In the genomic region with DNA sequence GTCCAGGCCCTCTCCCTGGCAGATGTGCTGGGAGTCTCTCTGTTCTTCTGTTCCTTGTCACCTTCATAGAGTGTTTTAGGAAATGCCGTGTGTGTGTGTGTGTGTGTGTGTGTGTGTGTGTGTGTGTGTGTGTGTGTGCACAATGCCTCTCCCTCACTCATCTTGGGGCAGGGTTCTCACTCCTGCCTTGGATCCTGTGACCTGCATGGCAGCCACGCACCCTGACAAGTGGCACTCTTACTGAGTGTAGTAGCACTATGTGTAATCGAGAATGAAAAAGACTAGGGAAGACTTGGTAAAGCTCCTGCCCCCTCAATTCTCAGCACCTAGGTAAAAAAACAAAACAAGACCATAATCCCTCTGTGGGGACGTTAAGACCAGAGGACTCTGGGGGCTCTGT, we compare ENCODE assay signal across 10 mouse cellular contexts. TPM values are rescaled to one million over a fixed set of nuclear protein-coding genes. Genes with fewer than 3 reads are reported as not detected.
A peak's percentile ranks its signal among the peaks of the same experiment; 100 is the strongest.
DNase-seq lines count a peak whose midpoint lies in the region; ATAC-seq and TF ChIP-seq lines count a peak whose summit lies in the region.
"Had no signal": no experiment of that assay in that cellular context is flagged by ENCODE, and none has a peak within 500 bp of the region (broad histone marks: within the 10 kb centered on the region; RNA-seq: fewer than 3 reads in every experiment).

No protein-coding gene starts in this region.

- H3K9ac ChIP-seq in kidney, embryonic 16.5 days (replicated peaks; ENCODE audit: low read length): no peak overlapping the region
- H3K9ac ChIP-seq in embryonic facial prominence, embryonic 15.5 days: no peak overlapping the region
- 0 out of 2 replicates have a peak overlapping the region, but pooled peaks have one; percentile 21 for H3K9ac ChIP-seq in hindbrain, postnatal 0 days (replicated peaks; ENCODE audit: low read length)
- H3K9ac ChIP-seq in neural tube, embryonic 14.5 days (replicated peaks; ENCODE audit: low read depth, low read length): no peak overlapping the region
- H3K9ac ChIP-seq: liver, embryonic 14.5 days had no signal

- no peak for TF ChIP-seq CTCF in hindbrain, postnatal 0 days (IDR thresholded peaks at IDR 0.05; ENCODE audit: low read depth)

- 64% methylated on average over 4 of the region's 4 CpGs for WGBS in kidney, embryonic 16.5 days
- 61% methylated on average over 4 of the region's 4 CpGs for WGBS in embryonic facial prominence, embryonic 15.5 days
- 56% methylated on average over 4 of the region's 4 CpGs for WGBS in hindbrain, postnatal 0 days
- whole genome bisulfite sequencing in neural tube, embryonic 14.5 days: 63% methylated on average over 4 of the region's 4 CpGs

- no peak overlapping the region for H3K4me2 ChIP-seq in kidney, embryonic 16.5 days (replicated peaks; ENCODE audit: low read depth, low read length)
- no peak overlapping the region for H3K4me2 ChIP-seq in embryonic facial prominence, embryonic 15.5 days (replicated peaks)
- no peak overlapping the region for H3K4me2 ChIP-seq in hindbrain, postnatal 0 days (ENCODE audit: low read depth, low read length)
- H3K4me2 ChIP-seq in neural tube, embryonic 14.5 days (ENCODE audit: low read depth, low read length): no peak overlapping the region

- no peak overlapping the region for H3K4me3 ChIP-seq in kidney, embryonic 16.5 days (ENCODE audit: low read length)
- no peak overlapping the region for H3K4me3 ChIP-seq in embryonic facial prominence, embryonic 15.5 days (replicated peaks)
- H3K4me3 ChIP-seq in hindbrain, postnatal 0 days (ENCODE audit: low read length): no peak overlapping the region
- H3K4me3 ChIP-seq in neural tube, embryonic 14.5 days (ENCODE audit: low read depth, low read length): no peak overlapping the region

- no peak for ATAC-seq in kidney, embryonic 16.5 days (ENCODE audit: low FRiP score, low TSS enrichment)
- ATAC-seq in embryonic facial prominence, embryonic 15.5 days (ENCODE audit: insufficient number of reproducible peaks, low FRiP score, low TSS enrichment, low read depth): no peak
- ATAC-seq in hindbrain, postnatal 0 days: no peak
- ATAC-seq in neural tube, embryonic 14.5 days (ENCODE audit: low read depth): no peak

- peaks cover 65% of the 10 kb centered on the region for H3K4me1 ChIP-seq in kidney, embryonic 16.5 days (ENCODE audit: insufficient read depth, low read length)
- H3K4me1 ChIP-seq in embryonic facial prominence, embryonic 15.5 days: peaks cover 44% of the 10 kb centered on the region
- peaks cover 9% of the 10 kb centered on the region for H3K4me1 ChIP-seq in hindbrain, postnatal 0 days (ENCODE audit: insufficient read depth, low read length)
- peaks cover 5% of the 10 kb centered on the region; the same call in 1 of the 2 replicates for H3K4me1 ChIP-seq in neural tube, embryonic 14.5 days (ENCODE audit: control insufficient read depth, insufficient read depth, low read length)

- DNase-seq in kidney, adult 9 months: no peak
- no peak for DNase-seq in hindbrain, postnatal 0 days (ENCODE audit: low spot score)
- DNase-seq in adrenal gland, adult 8-10 months: no peak
- no peak for DNase-seq in left cerebral cortex, postnatal 25 days (ENCODE audit: low spot score in 2 of 2)
- no peak for DNase-seq in heart, postnatal 10 days

- H3K27ac ChIP-seq in kidney, embryonic 16.5 days (ENCODE audit: low read length): peak overlapping the region; percentile 46; the same call in 1 of the 2 replicates
- H3K27ac ChIP-seq in embryonic facial prominence, embryonic 15.5 days (replicated peaks): peak overlapping the region; percentile 66
- H3K27ac ChIP-seq in hindbrain, postnatal 0 days: peak overlapping the region; percentile 79
- H3K27ac ChIP-seq in neural tube, embryonic 14.5 days (ENCODE audit: low read depth, low read length): peak overlapping the region; percentile 39; the same call in 1 of the 2 replicates
- H3K27ac ChIP-seq: liver, embryonic 14.5 days had no signal

- no peaks in the 10 kb centered on the region for H3K9me3 ChIP-seq in kidney, embryonic 16.5 days (ENCODE audit: low read length)
- no peaks in the 10 kb centered on the region for H3K9me3 ChIP-seq in embryonic facial prominence, embryonic 15.5 days (replicated peaks)
- no peaks in the 10 kb centered on the region for H3K9me3 ChIP-seq in hindbrain, postnatal 0 days (ENCODE audit: low read length)
- H3K9me3 ChIP-seq in neural tube, embryonic 14.5 days (ENCODE audit: control insufficient read depth, low read length): no peaks in the 10 kb centered on the region

- intact Hi-C loops in left cerebral cortex, postnatal 25 days (cut with DNase I): no loop called here
- intact Hi-C loops in heart, postnatal 10 days (cut with DNase I): no loop called here

- H3K27me3 ChIP-seq in kidney, embryonic 16.5 days (ENCODE audit: insufficient read depth, low read length): no peaks in the 10 kb centered on the region
- no peaks in the 10 kb centered on the region for H3K27me3 ChIP-seq in embryonic facial prominence, embryonic 15.5 days
- no peaks in the 10 kb centered on the region for H3K27me3 ChIP-seq in hindbrain, postnatal 0 days (ENCODE audit: insufficient read depth, low read length)
- no peaks in the 10 kb centered on the region for H3K27me3 ChIP-seq in neural tube, embryonic 14.5 days (ENCODE audit: control insufficient read depth, insufficient read depth, low read length)

- H3K36me3 ChIP-seq in kidney, embryonic 16.5 days (ENCODE audit: insufficient read depth, low read length): peaks cover 34% of the 10 kb centered on the region
- H3K36me3 ChIP-seq in embryonic facial prominence, embryonic 15.5 days: peaks cover 49% of the 10 kb centered on the region
- peaks cover 14% of the 10 kb centered on the region; the same call in 1 of the 2 replicates for H3K36me3 ChIP-seq in hindbrain, postnatal 0 days (ENCODE audit: insufficient read depth, low read length)
- peaks cover 23% of the 10 kb centered on the region for H3K36me3 ChIP-seq in neural tube, embryonic 14.5 days (ENCODE audit: control insufficient read depth, insufficient read depth, low read length)

RNA-seq across cellular contexts. Expression of gene Lasp1, which starts 20.3 kb away (rescaled TPM):
- 133 TPM in 2 replicates for polyA plus RNA-seq in kidney, embryonic 16.5 days (2015; fragmentation: Nextera tagmentation; extraction: Ambion mirVana)
- 117 and 121 TPM in 2 replicates for polyA plus RNA-seq in embryonic facial prominence, embryonic 15.5 days (2015; fragmentation: Nextera tagmentation; extraction: Ambion mirVana)
- 177 and 187 TPM in 2 replicates for total RNA-seq in hindbrain, postnatal 0 days (2014; rRNA removed)
- 121 and 137 TPM in 2 replicates for polyA plus RNA-seq in hindbrain, postnatal 0 days (2015; fragmentation: Nextera tagmentation; extraction: Ambion mirVana)
- polyA plus RNA-seq in neural tube, embryonic 14.5 days (2014; fragmentation: Nextera tagmentation; extraction: Ambion mirVana): 82.9 and 99.8 TPM in 2 replicates
- 100 to 1,000 TPM; 131 to 177 (median 143) TPM for total RNA-seq in adrenal gland, adult 8-10 months (2022)
- total RNA-seq in left cerebral cortex, postnatal 25 days (2021): 100 to 1,000 TPM; 192 to 202 TPM
- 10 to 100 TPM; 74.9 to 76.4 TPM for total RNA-seq in heart, postnatal 10 days (2021)

RNA-seq across cellular contexts. Expression of gene B230217C12Rik, which starts 21.5 kb away (rescaled TPM):
- polyA plus RNA-seq in kidney, embryonic 16.5 days (2015; fragmentation: Nextera tagmentation; extraction: Ambion mirVana): 4.3 and 6.7 TPM in 2 replicates
- 6.8 and 7.4 TPM in 2 replicates for polyA plus RNA-seq in embryonic facial prominence, embryonic 15.5 days (2015; fragmentation: Nextera tagmentation; extraction: Ambion mirVana)
- total RNA-seq in hindbrain, postnatal 0 days (2014; rRNA removed): 29.4 and 30.0 TPM in 2 replicates
- polyA plus RNA-seq in hindbrain, postnatal 0 days (2015; fragmentation: Nextera tagmentation; extraction: Ambion mirVana): 31.6 and 32.3 TPM in 2 replicates
- 39.8 and 53.5 TPM in 2 replicates for polyA plus RNA-seq in neural tube, embryonic 14.5 days (2014; fragmentation: Nextera tagmentation; extraction: Ambion mirVana)
- total RNA-seq in adrenal gland, adult 8-10 months (2022): 1 to 10 TPM; 3.7 to 7.2 (median 6.2) TPM
- total RNA-seq in left cerebral cortex, postnatal 25 days (2021): 10 to 100 TPM; 75.4 to 75.9 TPM
- 1 to 10 TPM in 1 of 2 experiments, under 1 TPM in 1; 0.84 to 1.0 TPM for total RNA-seq in heart, postnatal 10 days (2021)
- total RNA-seq: MEL had no signal

RNA-seq across cellular contexts. Expression of gene Rpl23, which starts 36.9 kb away (rescaled TPM):
- polyA plus RNA-seq in kidney, embryonic 16.5 days (2015; fragmentation: Nextera tagmentation; extraction: Ambion mirVana): 428 and 460 TPM in 2 replicates
- polyA plus RNA-seq in embryonic facial prominence, embryonic 15.5 days (2015; fragmentation: Nextera tagmentation; extraction: Ambion mirVana): 567 and 575 TPM in 2 replicates
- total RNA-seq in hindbrain, postnatal 0 days (2014; rRNA removed): 124 and 141 TPM in 2 replicates
- polyA plus RNA-seq in hindbrain, postnatal 0 days (2015; fragmentation: Nextera tagmentation; extraction: Ambion mirVana): 351 and 362 TPM in 2 replicates
- polyA plus RNA-seq in neural tube, embryonic 14.5 days (2014; fragmentation: Nextera tagmentation; extraction: Ambion mirVana): 347 and 366 TPM in 2 replicates
- 100 to 1,000 TPM; 753 to 943 (median 843) TPM for total RNA-seq in adrenal gland, adult 8-10 months (2022)
- total RNA-seq in left cerebral cortex, postnatal 25 days (2021): 100 to 1,000 TPM; 340 to 351 TPM
- 100 to 1,000 TPM; 677 to 703 TPM for total RNA-seq in heart, postnatal 10 days (2021)

RNA-seq across cellular contexts. Expression of gene 1700001P01Rik, which starts 43.4 kb away (rescaled TPM):
- polyA plus RNA-seq in kidney, embryonic 16.5 days (2015; fragmentation: Nextera tagmentation; extraction: Ambion mirVana): 0.27 and 0.31 TPM in 2 replicates
- polyA plus RNA-seq in embryonic facial prominence, embryonic 15.5 days (2015; fragmentation: Nextera tagmentation; extraction: Ambion mirVana): 0.95 TPM in 1 of 2 replicates, not detected in the other
- not detected in 2 replicates for total RNA-seq in hindbrain, postnatal 0 days (2014; rRNA removed)
- polyA plus RNA-seq in hindbrain, postnatal 0 days (2015; fragmentation: Nextera tagmentation; extraction: Ambion mirVana): not detected in 2 replicates
- polyA plus RNA-seq in neural tube, embryonic 14.5 days (2014; fragmentation: Nextera tagmentation; extraction: Ambion mirVana): 0.36 TPM in 1 of 2 replicates, not detected in the other
- under 1 TPM in 3 of 4 experiments, not detected in 1; 0.49 to 0.67 (median 0.62) TPM for total RNA-seq in adrenal gland, adult 8-10 months (2022)
- total RNA-seq in left cerebral cortex, postnatal 25 days (2021): under 1 TPM; 0.62 to 0.78 TPM
- not detected for total RNA-seq in heart, postnatal 10 days (2021)

RNA-seq across cellular contexts. Expression of gene Cwc25, which starts 52.7 kb away (rescaled TPM):
- polyA plus RNA-seq in kidney, embryonic 16.5 days (2015; fragmentation: Nextera tagmentation; extraction: Ambion mirVana): 15.1 and 18.4 TPM in 2 replicates
- polyA plus RNA-seq in embryonic facial prominence, embryonic 15.5 days (2015; fragmentation: Nextera tagmentation; extraction: Ambion mirVana): 18.0 and 20.7 TPM in 2 replicates
- total RNA-seq in hindbrain, postnatal 0 days (2014; rRNA removed): 13.3 and 14.2 TPM in 2 replicates
- 11.9 and 12.9 TPM in 2 replicates for polyA plus RNA-seq in hindbrain, postnatal 0 days (2015; fragmentation: Nextera tagmentation; extraction: Ambion mirVana)
- 13.8 and 13.9 TPM in 2 replicates for polyA plus RNA-seq in neural tube, embryonic 14.5 days (2014; fragmentation: Nextera tagmentation; extraction: Ambion mirVana)
- 10 to 100 TPM; 22.2 to 26.6 (median 23.1) TPM for total RNA-seq in adrenal gland, adult 8-10 months (2022)
- 10 to 100 TPM; 18.7 to 20.2 TPM for total RNA-seq in left cerebral cortex, postnatal 25 days (2021)
- total RNA-seq in heart, postnatal 10 days (2021): 10 to 100 TPM; 10.8 to 11.8 TPM
